Mouse (Mus musculus): ENCODE measurements around the gene Mbnl2. TPM values are rescaled to one million over a fixed set of nuclear protein-coding genes. Genes with fewer than 3 reads are reported as not detected.
A peak's percentile ranks its signal among the peaks of the same experiment; 100 is the strongest.

Gene Mbnl2
- polyA plus RNA-seq, 1 experiment from 2014 or later, result 129 TPM

GRCm38 (mm10) chr14:120406271-120406670, 130.8 kb downstream of the Mbnl2 start:
- H3K27me3 ChIP-seq (ENCODE audit: control insufficient read depth, insufficient read depth, low read length), result no peaks in the 10 kb centered on the region
- H3K4me3 ChIP-seq (ENCODE audit: control insufficient read depth in 1 of 2, insufficient read depth in 1 of 2, low read depth in 1 of 2, low read length in 2 of 2), result no peak overlapping the region
- H3K36me3 ChIP-seq (ENCODE audit: control insufficient read depth, insufficient read depth, low read length), result peaks cover 91% of the 10 kb centered on the region
- no peak overlapping the region for H3K4me2 ChIP-seq (ENCODE audit: low read length)
- 0 out of 4 replicates have a peak overlapping the region, but pooled peaks of 1 of the 2 experiments have one; percentile 14 for H3K27ac ChIP-seq (replicated peaks in 1 of 2; ENCODE audit: control insufficient read depth in 1 of 2, insufficient read depth in 1 of 2, low read depth in 2 of 2, low read length in 2 of 2)
- no peaks in the 10 kb centered on the region for H3K9me3 ChIP-seq (ENCODE audit: control insufficient read depth, low read length)
- H3K9ac ChIP-seq (ENCODE audit: low read length), result no peak overlapping the region
- ATAC-seq (ENCODE audit: insufficient number of reproducible peaks, insufficient read depth, low FRiP score, low read depth), result no peak
- peaks cover 2% of the 10 kb centered on the region in 2 experiments; a peak in 1 of 4 replicates for H3K4me1 ChIP-seq (ENCODE audit: control insufficient read depth in 2 of 2, insufficient read depth in 2 of 2, low read length in 2 of 2)
- WGBS, result 66% methylated on average over 6 of the region's 6 CpGs

GRCm38 (mm10) chr14:120406820-120407219, 131.4 kb downstream of the Mbnl2 start:
- Histone ChIP-seq H3K4me3 (ENCODE audit: control insufficient read depth in 1 of 2, insufficient read depth in 1 of 2, low read depth in 1 of 2, low read length in 2 of 2) (no peak overlapping the region), H3K9me3 (ENCODE audit: control insufficient read depth, low read length) (no peaks in the 10 kb centered on the region), H3K27me3 (ENCODE audit: control insufficient read depth, insufficient read depth, low read length) (no peaks in the 10 kb centered on the region), H3K9ac (ENCODE audit: low read length) (no peak overlapping the region), H3K36me3 (ENCODE audit: control insufficient read depth, insufficient read depth, low read length) (peaks cover 88% of the 10 kb centered on the region), H3K4me2 (ENCODE audit: low read length) (no peak overlapping the region), H3K4me1 (ENCODE audit: control insufficient read depth in 2 of 2, insufficient read depth in 2 of 2, low read length in 2 of 2) (peaks cover 2% of the 10 kb centered on the region in 2 experiments; a peak in 1 of 4 replicates), H3K27ac (replicated peaks in 1 of 2; ENCODE audit: control insufficient read depth in 1 of 2, insufficient read depth in 1 of 2, low read depth in 2 of 2, low read length in 2 of 2) (no peak overlapping the region)
- no peak for ATAC-seq (ENCODE audit: insufficient number of reproducible peaks, insufficient read depth, low FRiP score, low read depth)
- 59% methylated on average over 8 of the region's 8 CpGs for WGBS

GRCm38 (mm10) chr14:120409854-120410253, 134.4 kb downstream of the Mbnl2 start:
- H3K36me3 ChIP-seq (ENCODE audit: control insufficient read depth, insufficient read depth, low read length), result peaks cover 83% of the 10 kb centered on the region
- ATAC-seq (ENCODE audit: insufficient number of reproducible peaks, insufficient read depth, low FRiP score, low read depth), result no peak
- H3K4me2 ChIP-seq (ENCODE audit: low read length), result no peak overlapping the region
- no peak overlapping the region for H3K27ac ChIP-seq (replicated peaks in 1 of 2; ENCODE audit: control insufficient read depth in 1 of 2, insufficient read depth in 1 of 2, low read depth in 2 of 2, low read length in 2 of 2)
- H3K4me1 ChIP-seq (ENCODE audit: control insufficient read depth in 2 of 2, insufficient read depth in 2 of 2, low read length in 2 of 2), result 0 out of 4 replicates have a peak, but pooled peaks cover 0 to 5% of the 10 kb centered on the region in 2 experiments
- H3K4me3 ChIP-seq (ENCODE audit: control insufficient read depth in 1 of 2, insufficient read depth in 1 of 2, low read depth in 1 of 2, low read length in 2 of 2), result no peak overlapping the region
- no peaks in the 10 kb centered on the region for H3K27me3 ChIP-seq (ENCODE audit: control insufficient read depth, insufficient read depth, low read length)
- WGBS, result 92% methylated on average over 10 of the region's 10 CpGs
- H3K9me3 ChIP-seq (ENCODE audit: control insufficient read depth, low read length), result no peaks in the 10 kb centered on the region
- no peak overlapping the region for H3K9ac ChIP-seq (ENCODE audit: low read length)

GRCm38 (mm10) chr14:120416886-120417285, 141.4 kb downstream of the Mbnl2 start:
- H3K27ac ChIP-seq (replicated peaks in 1 of 2; ENCODE audit: control insufficient read depth in 1 of 2, insufficient read depth in 1 of 2, low read depth in 2 of 2, low read length in 2 of 2), result no peak overlapping the region
- H3K4me1 ChIP-seq (ENCODE audit: control insufficient read depth in 2 of 2, insufficient read depth in 2 of 2, low read length in 2 of 2), result 0 out of 4 replicates have a peak, but pooled peaks cover 0 to 6% of the 10 kb centered on the region in 2 experiments
- peaks cover 63% of the 10 kb centered on the region for H3K36me3 ChIP-seq (ENCODE audit: control insufficient read depth, insufficient read depth, low read length)
- no peak overlapping the region for H3K4me3 ChIP-seq (ENCODE audit: control insufficient read depth in 1 of 2, insufficient read depth in 1 of 2, low read depth in 1 of 2, low read length in 2 of 2)
- no peaks in the 10 kb centered on the region for H3K27me3 ChIP-seq (ENCODE audit: control insufficient read depth, insufficient read depth, low read length)
- H3K9ac ChIP-seq (ENCODE audit: low read length), result no peak overlapping the region
- no peak for ATAC-seq (ENCODE audit: insufficient number of reproducible peaks, insufficient read depth, low FRiP score, low read depth)
- H3K9me3 ChIP-seq (ENCODE audit: control insufficient read depth, low read length), result no peaks in the 10 kb centered on the region
- WGBS, result 81% methylated on average over 9 of the region's 9 CpGs
- no peak overlapping the region for H3K4me2 ChIP-seq (ENCODE audit: low read length)

GRCm38 (mm10) chr14:120418964-120419363, 143.5 kb downstream of the Mbnl2 start:
- Histone ChIP-seq H3K27me3 (ENCODE audit: control insufficient read depth, insufficient read depth, low read length) (no peaks in the 10 kb centered on the region), H3K4me2 (ENCODE audit: low read length) (no peak overlapping the region), H3K9ac (ENCODE audit: low read length) (no peak overlapping the region), H3K4me3 (ENCODE audit: control insufficient read depth in 1 of 2, insufficient read depth in 1 of 2, low read depth in 1 of 2, low read length in 2 of 2) (no peak overlapping the region), H3K9me3 (ENCODE audit: control insufficient read depth, low read length) (no peaks in the 10 kb centered on the region), H3K4me1 (ENCODE audit: control insufficient read depth in 2 of 2, insufficient read depth in 2 of 2, low read length in 2 of 2) (0 out of 4 replicates have a peak, but pooled peaks cover 0 to 4% of the 10 kb centered on the region in 2 experiments), H3K36me3 (ENCODE audit: control insufficient read depth, insufficient read depth, low read length) (peaks cover 67% of the 10 kb centered on the region), H3K27ac (replicated peaks in 1 of 2; ENCODE audit: control insufficient read depth in 1 of 2, insufficient read depth in 1 of 2, low read depth in 2 of 2, low read length in 2 of 2) (no peak overlapping the region)
- WGBS, result 69% methylated on average over 14 of the region's 14 CpGs
- ATAC-seq (ENCODE audit: insufficient number of reproducible peaks, insufficient read depth, low FRiP score, low read depth), result no peak

GRCm38 (mm10) chr14:120428497-120428896, 153.0 kb downstream of the Mbnl2 start:
- peaks cover 53% of the 10 kb centered on the region for H3K36me3 ChIP-seq (ENCODE audit: control insufficient read depth, insufficient read depth, low read length)
- H3K4me1 ChIP-seq (ENCODE audit: control insufficient read depth in 2 of 2, insufficient read depth in 2 of 2, low read length in 2 of 2), result no peaks in the 10 kb centered on the region
- no peak overlapping the region for H3K4me2 ChIP-seq (ENCODE audit: low read length)
- no peak overlapping the region for H3K9ac ChIP-seq (ENCODE audit: low read length)
- H3K27me3 ChIP-seq (ENCODE audit: control insufficient read depth, insufficient read depth, low read length), result no peaks in the 10 kb centered on the region
- no peak for ATAC-seq (ENCODE audit: insufficient number of reproducible peaks, insufficient read depth, low FRiP score, low read depth)
- WGBS, result 91% methylated on average over 5 of the region's 5 CpGs
- H3K9me3 ChIP-seq (ENCODE audit: control insufficient read depth, low read length), result peaks cover 7% of the 10 kb centered on the region
- H3K27ac ChIP-seq (replicated peaks in 1 of 2; ENCODE audit: control insufficient read depth in 1 of 2, insufficient read depth in 1 of 2, low read depth in 2 of 2, low read length in 2 of 2), result no peak overlapping the region
- no peak overlapping the region for H3K4me3 ChIP-seq (ENCODE audit: control insufficient read depth in 1 of 2, insufficient read depth in 1 of 2, low read depth in 1 of 2, low read length in 2 of 2)

GRCm38 (mm10) chr14:120432773-120433172, 157.3 kb downstream of the Mbnl2 start:
- Histone ChIP-seq H3K4me2 (ENCODE audit: low read length) (no peak overlapping the region), H3K27ac (replicated peaks in 1 of 2; ENCODE audit: control insufficient read depth in 1 of 2, insufficient read depth in 1 of 2, low read depth in 2 of 2, low read length in 2 of 2) (no peak overlapping the region), H3K4me3 (ENCODE audit: control insufficient read depth in 1 of 2, insufficient read depth in 1 of 2, low read depth in 1 of 2, low read length in 2 of 2) (no peak overlapping the region), H3K4me1 (ENCODE audit: control insufficient read depth in 2 of 2, insufficient read depth in 2 of 2, low read length in 2 of 2) (no peaks in the 10 kb centered on the region), H3K9ac (ENCODE audit: low read length) (no peak overlapping the region), H3K9me3 (ENCODE audit: control insufficient read depth, low read length) (no peaks in the 10 kb centered on the region), H3K27me3 (ENCODE audit: control insufficient read depth, insufficient read depth, low read length) (no peaks in the 10 kb centered on the region), H3K36me3 (ENCODE audit: control insufficient read depth, insufficient read depth, low read length) (peaks cover 37% of the 10 kb centered on the region)
- no peak for ATAC-seq (ENCODE audit: insufficient number of reproducible peaks, insufficient read depth, low FRiP score, low read depth)

- Histone ChIP-seq H3K4me3 (ENCODE audit: control insufficient read depth in 1 of 2, insufficient read depth in 1 of 2, low read depth in 1 of 2, low read length in 2 of 2) (no peak overlapping the region), H3K4me1 (ENCODE audit: control insufficient read depth in 2 of 2, insufficient read depth in 2 of 2, low read length in 2 of 2) (no peaks in the 10 kb centered on the region), H3K4me2 (ENCODE audit: low read length) (no peak overlapping the region), H3K9ac (ENCODE audit: low read length) (no peak overlapping the region), H3K27me3 (ENCODE audit: control insufficient read depth, insufficient read depth, low read length) (no peaks in the 10 kb centered on the region), H3K27ac (replicated peaks in 1 of 2; ENCODE audit: control insufficient read depth in 1 of 2, insufficient read depth in 1 of 2, low read depth in 2 of 2, low read length in 2 of 2) (no peak overlapping the region), H3K9me3 (ENCODE audit: control insufficient read depth, low read length) (no peaks in the 10 kb centered on the region), H3K36me3 (ENCODE audit: control insufficient read depth, insufficient read depth, low read length) (peaks cover 34% of the 10 kb centered on the region)
- 82% methylated on average over 8 of the region's 8 CpGs for WGBS
- no peak for ATAC-seq (ENCODE audit: insufficient number of reproducible peaks, insufficient read depth, low FRiP score, low read depth)
Measured at GRCm38 (mm10) chr14:120433931-120434398, 158.5 kb downstream of the Mbnl2 start.

Data from heart, embryonic 14.5 days (tissue).